Mouse (Mus musculus) retina, postnatal 7 days (tissue): ENCODE measurements at regions not wholly inside any gene's neighbourhood (a gene's known extent, or its start where the extent isn't known, plus 50 kb on each side); places are given as distances from the start of the nearest gene placed in this dataset.

Experiments
- DNase-seq: peaks from one replicate; pipeline ENCODE4 v3.0.0-alpha.2; 2012; ENCODE audit warnings: low read depth, low spot score

GRCm38 (mm10) chr4:106040376-106040775 is 250.7 kb downstream of the Gm12728 start:
- DNase-seq = no peak

GRCm38 (mm10) chr4:106042456-106042855 is 252.8 kb downstream of the Gm12728 start:
- no peak for DNase-seq

- no peak for DNase-seq
These were observed 254.0 kb downstream of the Gm12728 start for GRCm38 (mm10) chr4:106043661-106044060.

DNA sequence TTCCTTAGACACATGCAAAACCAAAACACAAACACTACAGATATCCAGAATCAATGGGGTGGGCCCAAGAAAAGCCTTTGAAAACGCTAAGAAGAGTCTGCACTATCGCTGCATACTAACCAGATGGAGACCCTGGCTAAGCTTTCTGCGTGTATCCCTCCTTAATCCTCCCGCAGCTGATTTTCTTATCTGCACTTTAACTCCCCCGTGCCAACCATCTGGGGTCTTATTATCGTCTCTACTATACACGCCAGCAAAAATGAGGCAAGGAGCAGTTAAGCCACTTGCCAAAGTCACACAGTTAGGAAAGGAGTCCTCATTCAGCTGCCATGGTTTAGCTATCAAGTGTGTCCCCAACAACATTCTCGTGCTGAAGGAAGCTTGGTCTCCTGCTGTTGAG is 258.4 kb downstream of the Gm12728 start:
- peak; percentile 37 for DNase-seq

DNA sequence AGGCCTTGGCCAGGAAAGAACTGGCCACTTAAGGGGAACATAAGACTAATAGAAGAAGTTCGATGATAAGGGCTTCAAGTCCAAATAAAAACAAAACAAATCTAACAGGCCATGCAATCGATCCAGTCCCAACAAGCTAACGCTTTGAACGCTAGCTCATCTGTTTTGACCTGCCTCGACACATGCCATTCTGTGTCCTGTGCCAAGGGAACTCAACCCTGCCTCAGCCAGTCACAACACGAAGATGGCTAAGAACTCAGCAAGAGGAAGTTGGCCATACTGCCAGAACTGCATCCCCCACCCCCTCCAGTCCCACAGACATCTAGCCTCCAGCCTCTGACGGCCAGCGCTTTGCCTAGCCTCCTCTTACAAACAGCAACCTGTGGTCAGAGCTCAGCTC is 259.1 kb downstream of the Gm12728 start:
- DNase-seq = no peak

DNA sequence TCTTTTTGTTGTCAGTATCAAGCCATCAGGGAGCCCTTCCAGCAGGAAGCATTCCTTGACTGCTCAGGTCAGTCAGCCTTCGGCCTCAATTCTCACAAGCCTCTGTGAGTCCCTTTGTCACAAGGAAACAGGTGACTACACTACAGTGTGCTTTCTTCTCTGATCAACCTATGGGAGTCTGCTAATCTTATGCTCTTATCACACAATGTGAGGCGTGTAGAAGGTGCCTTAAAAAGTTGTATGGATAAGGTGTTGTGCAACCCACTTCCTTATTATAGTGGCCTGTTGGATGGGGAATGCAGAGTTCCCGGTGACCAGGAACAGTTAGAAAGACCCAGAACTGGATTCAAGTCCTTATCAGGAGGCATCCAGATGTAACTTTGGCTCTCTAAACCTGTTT is 260.2 kb downstream of the Gm12728 start:
- no peak for DNase-seq

- DNase-seq = no peak
These were observed 260.6 kb downstream of the Gm12728 start for GRCm38 (mm10) chr4:106050297-106050696.

- DNase-seq = no peak
These were observed 262.5 kb upstream of the Usp24 start for GRCm38 (mm10) chr4:106053496-106053895.

DNA sequence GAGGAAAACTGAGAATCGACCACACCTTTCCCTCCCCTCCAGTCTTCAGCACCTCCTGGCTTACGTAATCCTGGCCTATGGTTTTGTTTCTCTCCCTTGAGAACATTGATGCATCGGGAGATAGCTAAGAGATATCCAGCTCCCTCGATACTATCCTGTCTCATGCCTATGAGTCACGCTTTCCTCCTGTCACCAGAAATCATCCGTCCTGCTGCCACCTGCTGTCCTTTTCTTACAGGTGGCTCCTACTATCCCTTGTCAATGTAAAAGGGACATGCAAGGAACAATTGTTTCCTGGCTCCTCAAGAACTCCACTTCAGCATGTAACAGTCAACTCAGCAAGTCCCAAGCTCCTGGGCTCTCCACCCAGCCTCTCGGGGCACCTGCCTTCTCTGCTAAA is 261.7 kb upstream of the Usp24 start:
- no peak for DNase-seq

GRCm38 (mm10) chr4:106062651-106063050 is 253.4 kb upstream of the Usp24 start:
- DNase-seq = no peak

GRCm38 (mm10) chr4:106063851-106064382 is 252.1 kb upstream of the Usp24 start:
- no peak for DNase-seq

DNA sequence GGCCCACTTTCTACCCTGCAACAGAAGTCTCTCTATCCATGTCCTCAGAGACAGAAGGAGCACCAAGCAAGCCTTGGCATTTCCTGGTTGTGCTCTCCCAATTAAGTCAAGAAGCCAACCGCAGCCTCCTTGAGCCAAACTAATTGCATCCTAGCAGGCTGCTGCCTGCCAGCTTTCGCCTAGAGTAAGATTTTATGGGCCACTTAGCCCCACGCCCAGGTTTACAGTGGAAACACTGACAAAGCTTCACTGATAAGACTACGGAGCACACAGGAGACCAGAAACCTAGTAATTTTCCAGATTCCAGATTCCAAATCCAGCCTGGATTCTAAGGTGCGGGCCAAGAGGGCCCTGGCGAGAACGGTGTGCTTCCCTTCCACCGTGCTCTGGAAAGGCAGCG is 249.0 kb upstream of the Usp24 start:
- no peak for DNase-seq

- no peak for DNase-seq
These were observed 232.5 kb upstream of the Usp24 start for GRCm38 (mm10) chr4:106083546-106083945.

DNA sequence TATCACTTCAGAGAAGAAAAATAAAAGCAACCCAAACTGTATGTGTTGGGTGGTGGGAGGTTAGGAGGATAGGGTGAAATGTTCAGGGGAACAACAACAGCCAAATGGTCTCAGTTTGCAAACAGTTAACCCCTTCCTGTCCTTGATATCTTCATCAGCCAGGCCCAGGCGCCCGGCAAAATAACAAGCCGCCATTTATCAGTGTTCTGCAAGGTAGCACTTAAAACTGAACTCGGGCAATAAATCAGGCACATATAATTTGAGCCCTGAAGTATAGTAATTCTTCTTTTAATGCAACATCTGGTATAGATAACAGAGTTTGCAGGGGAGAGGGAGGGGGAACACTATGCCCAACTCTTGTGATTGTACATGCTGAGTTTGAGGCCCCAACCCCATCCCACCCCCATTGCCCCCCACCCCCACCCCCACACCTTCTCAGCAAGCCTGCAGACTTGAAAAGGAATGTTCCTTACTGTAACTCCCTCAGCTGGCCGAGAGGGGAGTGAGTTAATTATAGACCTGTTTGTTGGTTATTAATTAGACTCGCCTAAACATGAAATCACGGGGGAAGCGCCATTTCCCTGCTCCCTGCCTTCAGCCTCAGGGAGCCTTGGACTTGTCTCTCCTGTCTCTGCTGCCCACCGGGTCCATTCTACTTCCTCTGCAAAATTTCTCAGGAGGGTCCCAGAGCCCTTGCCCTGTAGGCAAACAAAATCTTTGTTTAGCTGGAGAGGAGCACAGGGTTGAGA is 223.9 kb upstream of the Usp24 start:
- DNase-seq = no peak

GRCm38 (mm10) chr4:106092676-106093070 is 223.3 kb upstream of the Usp24 start:
- DNase-seq = no peak

DNA sequence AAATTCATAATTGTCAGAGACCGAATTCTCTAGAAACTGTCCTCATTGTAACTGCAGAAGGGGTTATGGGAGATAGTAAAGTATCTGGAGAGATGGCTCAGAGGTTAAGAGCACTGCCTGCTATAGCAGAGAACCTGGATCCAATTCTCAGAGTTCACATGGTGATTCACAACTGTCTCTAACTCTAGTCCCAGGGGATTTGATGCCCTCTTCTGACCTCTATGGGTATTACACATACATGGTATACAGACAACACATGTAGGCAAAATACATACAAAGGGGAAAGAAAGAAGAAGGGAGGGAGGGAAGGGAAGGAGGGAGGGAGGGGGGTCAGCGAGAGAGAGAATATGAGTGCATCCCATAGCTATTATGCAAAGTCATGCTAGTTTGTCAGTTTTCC is 222.8 kb upstream of the Usp24 start:
- peak; percentile 21 for DNase-seq

- DNase-seq = no peak
These were observed 221.0 kb upstream of the Usp24 start for GRCm38 (mm10) chr4:106094882-106095556.

- no peak for DNase-seq
These were observed 219.9 kb upstream of the Usp24 start for GRCm38 (mm10) chr4:106096130-106096529.

DNA sequence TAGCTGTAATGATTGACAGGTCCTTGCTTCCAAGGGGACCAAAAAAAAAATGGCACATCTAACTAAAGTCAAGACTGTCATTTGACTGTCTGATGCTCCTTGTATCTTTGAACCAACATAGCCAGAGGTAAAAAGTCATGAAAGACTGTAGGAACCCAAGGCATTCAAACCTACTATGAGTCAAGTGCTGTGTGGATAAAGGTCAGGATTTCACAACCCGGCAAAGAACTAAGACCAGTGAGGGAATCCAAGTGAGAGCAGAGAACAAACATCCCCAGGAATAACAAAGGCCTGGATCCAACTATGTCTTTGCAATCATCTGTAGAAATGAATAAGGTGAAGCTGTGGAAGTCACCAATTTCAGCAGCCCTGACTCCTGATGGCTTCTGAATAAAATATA is 218.2 kb upstream of the Usp24 start:
- no peak for DNase-seq

GRCm38 (mm10) chr4:106100211-106101025 is 215.6 kb upstream of the Usp24 start:
- no peak for DNase-seq

DNA sequence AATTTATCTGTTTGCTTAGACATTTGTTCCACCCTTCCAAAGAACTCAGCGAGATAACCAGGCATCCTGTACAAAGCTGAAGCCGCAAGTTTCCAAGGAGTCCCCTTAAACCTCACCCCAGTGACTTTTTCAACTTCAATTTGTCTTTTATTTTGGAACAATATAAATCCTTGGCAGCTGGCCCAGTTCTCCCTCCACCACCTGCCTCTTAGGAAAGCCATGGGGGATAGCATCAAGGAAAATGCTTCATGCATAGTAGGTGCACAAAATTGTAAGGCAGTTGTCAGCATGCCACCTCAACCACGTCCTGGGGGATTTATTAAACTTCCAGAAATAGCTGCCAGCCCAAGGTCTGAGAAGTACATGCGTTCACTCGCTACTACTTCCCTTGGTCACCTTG is 214.1 kb upstream of the Usp24 start:
- no peak for DNase-seq

DNA sequence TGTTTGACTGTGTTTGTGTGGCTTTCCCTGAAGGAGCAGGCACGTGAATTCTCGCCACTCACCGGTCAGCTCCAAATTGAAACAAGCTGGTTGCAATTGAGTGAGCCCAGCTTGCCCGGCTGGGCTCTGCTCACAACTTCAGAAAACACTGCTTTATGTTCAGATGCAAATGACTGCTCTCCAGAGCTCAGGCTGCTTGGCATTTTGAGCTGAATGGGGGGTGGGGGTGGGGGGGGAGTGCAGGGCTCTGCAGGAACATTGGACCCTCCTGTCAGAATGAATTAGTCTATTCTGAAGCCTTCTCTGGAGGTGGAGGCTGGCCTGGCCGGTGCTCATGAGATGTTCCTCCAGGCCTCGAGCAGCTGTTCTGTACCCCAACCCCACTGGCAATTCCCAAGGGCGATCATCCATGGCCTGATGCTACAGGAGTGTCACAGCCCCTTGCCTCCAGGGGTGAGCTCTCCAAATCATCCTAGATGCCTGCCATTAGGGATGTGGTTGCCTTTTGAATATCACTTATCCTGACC is 213.5 kb upstream of the Usp24 start:
- no peak for DNase-seq
